Mouse (Mus musculus) thymus, postnatal 10 days (tissue): ENCODE results near the gene Smyd3.

ENCODE experiments used
- DNase-seq, 2 experiments: peaks; one replicate each; pipeline ENCODE4 v3.0.0; 2021; ENCODE audit warnings: low spot score in 2 of 2

Gene Smyd3

GRCm38 (mm10) chr1:179517713-179518465, at the start of gene Smyd3:
Gene Smyd3 (minus strand): TSS chr1:179518041.
- peak; percentile 78 to 84 for DNase-seq

- DNase-seq = no peak
Measured at GRCm38 (mm10) chr1:179567558-179567957, 49.7 kb upstream of the Smyd3 start.

DNA sequence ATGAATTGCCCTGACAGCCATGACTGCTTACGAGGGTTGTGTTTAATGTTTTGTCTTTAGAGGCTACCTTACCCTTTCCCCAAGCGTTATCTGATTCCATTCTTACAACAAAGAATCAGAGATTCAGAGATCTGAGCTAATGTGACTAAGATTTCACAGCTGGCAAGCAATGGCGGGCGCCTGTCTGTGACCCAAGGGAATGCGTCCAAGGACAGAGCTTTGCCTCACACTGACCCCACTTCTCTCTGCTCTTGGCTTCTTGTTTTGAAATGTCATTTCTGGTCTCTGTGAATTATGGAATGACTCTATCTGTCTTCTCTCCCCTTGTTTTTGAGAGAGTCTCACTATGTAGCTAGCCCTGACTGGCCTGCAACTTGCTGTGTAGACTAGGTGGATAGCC, 46.1 kb upstream of the Smyd3 start:
- DNase-seq = no peak

DNA sequence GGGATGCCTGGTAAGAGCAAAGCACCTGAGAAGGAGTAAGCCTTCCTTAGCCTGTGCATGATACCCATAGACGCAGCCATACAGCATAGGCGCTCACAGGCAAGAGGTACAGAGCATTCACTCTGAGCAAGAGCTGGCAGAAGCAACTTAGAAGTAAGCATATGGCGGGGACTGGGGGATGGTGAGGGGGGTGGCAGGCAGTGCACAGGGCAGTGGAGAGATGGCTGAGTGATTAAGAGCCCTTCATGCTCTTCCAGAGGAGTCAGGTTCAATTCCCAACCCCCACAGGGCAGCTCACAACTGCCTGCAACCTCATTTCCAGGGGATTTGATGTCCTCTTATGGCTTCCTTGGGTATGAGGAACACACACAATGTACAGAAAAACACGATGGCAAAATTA, 45.4 kb upstream of the Smyd3 start:
- no peak for DNase-seq

DNA sequence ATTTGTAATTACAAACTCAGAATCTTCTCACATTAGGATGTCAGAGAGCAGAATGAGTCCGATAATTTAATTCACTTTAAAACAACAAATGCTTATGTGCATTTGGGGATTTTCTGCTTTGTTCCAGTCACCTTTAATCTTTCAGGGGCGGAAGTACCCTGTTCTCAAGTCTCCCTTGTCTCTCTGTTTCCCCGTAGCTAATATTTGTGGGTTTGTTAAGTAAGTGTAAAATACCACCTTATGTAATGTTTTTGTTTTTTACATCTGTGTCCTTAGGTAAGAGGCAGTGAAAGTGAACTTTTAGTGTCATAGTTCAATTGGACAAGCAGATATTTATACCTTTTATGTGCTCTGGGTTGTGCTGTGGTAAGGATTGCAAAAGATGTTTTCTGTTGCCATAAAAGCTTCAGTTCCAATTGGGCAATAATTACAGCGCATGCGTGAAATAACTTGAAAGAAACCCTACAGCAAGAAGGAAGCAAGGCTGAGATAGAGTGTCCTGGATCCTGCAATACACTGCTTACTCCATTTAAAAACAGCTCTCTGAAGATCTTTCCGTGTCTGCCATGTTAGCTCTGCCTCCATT, 43.1 kb upstream of the Smyd3 start:
- DNase-seq = no peak

DNA sequence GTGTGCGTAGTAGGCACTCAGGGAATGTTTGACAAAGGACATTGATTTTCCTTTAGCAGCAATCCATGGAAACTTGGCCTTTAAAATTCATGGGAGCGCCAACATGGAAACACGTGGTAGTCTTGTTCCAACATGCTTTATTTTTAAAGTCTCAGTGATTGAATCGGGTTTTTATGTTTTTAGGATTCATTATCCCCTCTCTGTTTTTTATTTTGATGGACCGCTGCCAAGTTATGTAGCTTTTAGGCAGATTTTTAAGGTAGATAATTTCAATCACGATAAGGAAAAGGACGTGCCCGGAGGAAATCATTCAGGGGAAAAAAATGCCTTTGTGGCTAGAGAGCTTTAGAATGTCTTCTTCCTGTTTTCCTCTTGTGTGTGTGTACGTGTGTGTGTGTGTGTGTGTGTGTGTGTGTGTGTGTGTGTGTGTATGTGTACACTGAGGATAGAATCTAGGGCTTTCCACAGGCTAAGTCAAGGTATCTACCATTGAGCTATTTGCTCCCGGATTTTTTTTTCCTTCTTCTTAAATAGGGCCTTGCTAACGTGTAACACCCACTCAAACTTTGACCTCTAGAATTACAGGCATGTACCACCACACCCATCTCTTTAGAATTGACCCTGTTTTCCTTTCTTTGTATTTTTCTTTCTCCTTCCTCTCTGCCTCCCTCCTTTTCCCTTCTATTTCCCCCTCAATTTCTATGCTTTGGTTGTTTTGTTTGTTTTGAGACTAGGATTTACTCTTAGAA, 41.8 kb upstream of the Smyd3 start:
- DNase-seq = no peak

DNA sequence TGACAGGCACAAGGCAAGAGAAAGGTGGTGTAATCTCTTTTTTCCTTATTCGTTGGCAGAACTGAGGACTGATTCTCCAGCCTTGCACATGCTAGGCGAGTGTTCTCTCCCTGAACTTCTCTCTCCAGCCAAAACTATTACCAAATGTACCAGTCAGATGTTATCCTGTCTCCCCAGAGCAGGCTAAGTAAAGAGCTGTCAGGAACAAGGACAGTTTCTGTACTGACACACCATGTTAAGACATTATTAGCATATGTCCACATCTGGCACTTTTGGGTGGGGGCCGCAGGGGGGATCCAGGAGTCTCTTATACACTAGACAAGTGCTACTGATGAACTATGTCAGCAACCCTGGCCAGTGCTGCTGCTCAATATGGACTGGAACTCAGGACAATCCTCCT, 39.1 kb upstream of the Smyd3 start:
- DNase-seq = no peak

DNA sequence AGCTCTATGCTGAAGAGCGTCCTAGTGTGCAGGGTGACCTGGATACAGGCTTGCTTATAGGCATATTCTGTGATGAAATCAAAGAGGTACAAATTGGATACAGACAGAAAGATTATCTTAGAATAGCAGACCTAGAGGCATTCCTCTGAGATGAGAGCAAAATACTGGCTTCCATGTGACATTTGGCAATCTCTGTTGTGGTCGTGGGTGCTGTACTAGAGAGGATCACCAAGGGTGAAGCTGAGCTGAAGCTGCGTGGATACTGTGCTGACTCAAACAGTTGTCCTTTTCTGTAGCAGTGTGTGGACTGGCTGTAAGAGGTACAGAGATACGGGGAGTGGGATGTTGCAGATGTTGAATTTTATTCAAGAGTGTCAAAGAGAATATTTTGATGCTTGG, 36.1 kb upstream of the Smyd3 start:
- no peak for DNase-seq

GRCm38 (mm10) chr1:179553197-179553948, 35.5 kb upstream of the Smyd3 start:
- no peak for DNase-seq

- no peak for DNase-seq
Measured at GRCm38 (mm10) chr1:179552751-179553150, 34.9 kb upstream of the Smyd3 start.

DNA sequence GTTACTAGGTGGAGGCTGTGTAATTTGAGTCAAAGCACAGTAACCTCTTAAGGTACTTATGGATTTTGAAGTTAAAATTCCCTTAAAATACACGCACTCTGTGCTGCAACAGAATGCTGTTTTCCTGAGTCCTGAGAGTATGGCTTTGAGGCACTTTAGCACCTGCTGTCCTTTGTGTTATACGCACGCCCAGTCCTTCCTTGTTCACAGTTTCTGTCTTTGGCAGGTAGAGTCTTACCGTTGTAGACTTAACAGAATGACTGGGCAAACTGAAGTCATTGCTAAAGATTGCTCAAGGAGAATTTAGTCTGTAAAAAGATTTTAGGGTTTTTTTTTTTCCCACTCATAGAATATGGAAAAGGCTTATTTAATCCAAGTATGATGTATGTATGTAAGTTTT, 34.1 kb upstream of the Smyd3 start:
- no peak for DNase-seq

GRCm38 (mm10) chr1:179551336-179551735, 33.5 kb upstream of the Smyd3 start:
- DNase-seq = no peak

GRCm38 (mm10) chr1:179548996-179549752, 31.3 kb upstream of the Smyd3 start:
- DNase-seq = peak; percentile 11 to 36

DNA sequence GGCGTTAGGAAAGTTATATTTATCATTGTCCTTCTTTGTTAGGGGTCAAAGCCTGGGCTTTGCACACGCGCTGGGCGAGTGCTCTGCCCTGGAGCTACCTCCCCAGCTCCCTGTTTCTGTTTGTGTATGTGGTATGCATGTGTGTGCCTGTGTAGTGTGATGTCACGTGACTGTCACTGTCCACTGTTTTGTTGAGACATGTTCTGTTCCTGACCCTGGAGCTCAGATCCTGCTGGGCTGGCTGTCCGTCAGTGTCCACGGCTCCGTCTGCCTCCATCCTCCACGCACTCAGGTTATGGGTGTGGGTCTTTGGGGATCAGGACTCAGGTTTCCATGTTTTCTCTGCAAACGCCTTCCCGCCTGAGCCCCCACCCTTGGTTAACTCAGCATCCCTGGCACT, 30.4 kb upstream of the Smyd3 start:
- no peak for DNase-seq

DNA sequence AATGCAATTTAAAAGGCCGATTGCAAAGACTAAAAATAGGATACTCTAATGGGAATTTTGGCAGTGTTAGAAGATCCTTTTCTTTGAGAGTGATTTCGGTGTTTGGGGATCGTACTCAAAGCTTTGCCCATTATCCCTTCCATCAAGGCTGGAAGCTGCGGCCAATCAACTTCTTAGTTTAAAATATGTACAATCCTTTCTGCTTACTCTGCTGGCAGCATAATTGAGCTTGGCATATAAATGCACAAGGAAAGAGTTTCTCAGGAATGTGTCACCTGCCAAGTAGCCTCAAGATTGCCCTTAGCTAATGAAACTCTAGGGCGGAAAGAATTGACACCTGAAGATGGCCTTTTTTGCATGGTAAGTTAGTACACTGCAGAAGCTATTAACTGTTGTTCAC, 29.3 kb upstream of the Smyd3 start:
- DNase-seq = no peak

- peak in 1 of 2 experiments; percentile 76 for DNase-seq
Measured at GRCm38 (mm10) chr1:179546551-179546917, 28.7 kb upstream of the Smyd3 start.

- DNase-seq = peak; percentile 96 to 97
Measured at GRCm38 (mm10) chr1:179545768-179546550, 28.1 kb upstream of the Smyd3 start, which contains the start of the genes Tfb2m and Cnst. Gene Tfb2m (minus strand): TSS chr1:179546267. Gene Cnst (plus strand): TSS chr1:179546370.

GRCm38 (mm10) chr1:179541502-179541901, 23.7 kb upstream of the Smyd3 start:
- no peak for DNase-seq

GRCm38 (mm10) chr1:179539887-179540286, 22.0 kb upstream of the Smyd3 start:
- DNase-seq = no peak

DNA sequence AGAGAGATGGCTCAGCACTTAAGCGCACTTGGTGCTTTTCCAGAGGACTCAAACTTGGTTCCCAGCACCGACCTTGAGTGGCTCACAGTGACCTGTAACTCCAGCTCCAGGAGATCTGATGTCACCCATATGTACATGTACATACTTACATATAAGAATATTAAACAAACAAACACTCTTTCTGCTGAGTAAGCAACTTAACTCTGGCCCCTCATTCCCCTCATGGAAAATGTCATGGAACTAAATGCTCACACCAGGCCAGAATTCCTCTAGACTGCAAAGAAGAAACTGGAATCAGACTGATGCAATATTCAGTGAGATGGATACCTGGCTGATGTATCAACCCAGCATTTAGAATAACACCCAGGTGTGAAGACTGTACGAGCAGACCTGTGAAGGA, 21.2 kb upstream of the Smyd3 start:
- DNase-seq = no peak

DNA sequence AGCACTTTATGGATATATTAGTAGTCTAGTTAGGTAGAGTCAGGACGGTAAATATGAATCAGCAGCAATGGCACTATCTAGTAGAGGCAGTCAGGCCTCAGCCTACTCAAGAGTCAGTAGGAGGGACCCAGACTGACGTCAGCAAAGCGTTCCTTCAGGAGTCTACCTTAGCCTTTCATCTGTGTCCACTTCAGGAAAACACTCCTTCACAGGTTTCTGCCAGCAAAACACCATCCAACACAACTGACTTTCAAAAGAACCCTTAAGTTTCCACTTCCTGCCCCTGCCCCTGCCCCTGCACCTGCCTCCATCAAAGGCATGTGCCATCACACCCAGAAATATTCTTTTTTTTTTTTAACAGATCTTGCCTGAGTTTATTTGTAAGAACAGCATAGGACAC, 2.1 kb upstream of the Smyd3 start:
- peak; percentile 41 to 50 for DNase-seq
